Mouse (Mus musculus): ENCODE data around the gene Grsf1. TPM values are rescaled to one million over a fixed set of nuclear protein-coding genes. Genes with fewer than 3 reads are reported as not detected.

Gene Grsf1
- polyA plus RNA-seq, 1 experiment, result 102 TPM

GRCm38 (mm10) chr5:88643491-88643890 is 32.5 kb downstream of the Grsf1 start:
- Histone ChIP-seq H3K4me1 (ENCODE audit: control insufficient read depth, insufficient read depth, low read length) (no peaks in the 10 kb centered on the region), H3K4me3 (ENCODE audit: insufficient read depth, low read length) (no peak overlapping the region), H3K27ac (ENCODE audit: insufficient read depth, low read length) (no peak overlapping the region)
- TF ChIP-seq POLR2A (IDR thresholded peaks at IDR 0.05; ENCODE audit: low read depth, low read length), result no peak
- TF ChIP-seq CTCF (IDR thresholded peaks at IDR 0.05; ENCODE audit: borderline replicate concordance, insufficient read depth, low read length), result no peak

DNA sequence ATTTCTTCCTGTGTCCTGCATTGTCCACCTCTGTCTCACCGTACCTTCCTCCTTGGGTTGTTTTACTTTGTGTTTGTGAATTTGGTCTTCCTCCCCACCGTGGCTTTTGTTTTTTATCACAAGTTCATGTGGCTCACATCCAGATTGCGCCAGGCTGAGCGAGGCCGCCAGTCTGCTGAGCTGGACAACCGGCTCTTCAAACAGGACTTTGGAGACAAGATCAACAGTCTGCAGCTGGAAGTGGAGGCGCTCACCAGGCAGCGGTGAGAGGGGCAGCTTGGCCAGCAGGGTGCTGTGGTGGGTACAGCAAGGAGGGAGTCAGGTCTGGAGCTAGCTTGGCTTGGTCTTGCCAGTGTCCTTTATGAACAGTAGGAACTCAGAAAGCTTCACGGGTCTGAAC is 33.2 kb downstream of the Grsf1 start:
- TF ChIP-seq POLR2A (IDR thresholded peaks at IDR 0.05; ENCODE audit: low read depth, low read length) (no peak), CTCF (IDR thresholded peaks at IDR 0.05; ENCODE audit: borderline replicate concordance, insufficient read depth, low read length) (no peak)
- no peaks in the 10 kb centered on the region for H3K4me1 ChIP-seq (ENCODE audit: control insufficient read depth, insufficient read depth, low read length)
- no peak overlapping the region for H3K4me3 ChIP-seq (ENCODE audit: insufficient read depth, low read length)
- no peak overlapping the region for H3K27ac ChIP-seq (ENCODE audit: insufficient read depth, low read length)

DNA sequence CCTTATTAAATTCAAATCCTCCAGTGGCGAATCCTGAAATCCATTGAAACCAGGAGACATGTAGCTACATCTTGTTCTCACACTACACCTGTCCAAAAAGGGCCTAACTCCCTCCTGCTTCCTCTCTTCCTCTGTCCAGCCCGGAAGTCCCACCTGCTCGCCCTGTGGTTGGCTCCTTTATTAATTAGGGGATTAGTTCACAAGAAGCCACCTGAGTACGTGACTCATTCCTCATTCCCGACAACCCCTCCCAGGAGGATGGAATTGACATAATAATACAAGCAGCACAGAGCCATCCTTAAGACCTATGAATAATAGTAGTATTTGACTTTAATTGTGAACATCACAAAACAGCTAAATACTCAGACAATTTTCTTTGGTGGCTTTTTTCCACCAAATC is 41.9 kb downstream of the Grsf1 start:
- Histone ChIP-seq H3K4me1 (ENCODE audit: control insufficient read depth, insufficient read depth, low read length) (no peaks in the 10 kb centered on the region), H3K4me3 (ENCODE audit: insufficient read depth, low read length) (no peak overlapping the region), H3K27ac (ENCODE audit: insufficient read depth, low read length) (no peak overlapping the region)
- TF ChIP-seq POLR2A (IDR thresholded peaks at IDR 0.05; ENCODE audit: low read depth, low read length) (no peak), CTCF (IDR thresholded peaks at IDR 0.05; ENCODE audit: borderline replicate concordance, insufficient read depth, low read length) (no peak)

DNA sequence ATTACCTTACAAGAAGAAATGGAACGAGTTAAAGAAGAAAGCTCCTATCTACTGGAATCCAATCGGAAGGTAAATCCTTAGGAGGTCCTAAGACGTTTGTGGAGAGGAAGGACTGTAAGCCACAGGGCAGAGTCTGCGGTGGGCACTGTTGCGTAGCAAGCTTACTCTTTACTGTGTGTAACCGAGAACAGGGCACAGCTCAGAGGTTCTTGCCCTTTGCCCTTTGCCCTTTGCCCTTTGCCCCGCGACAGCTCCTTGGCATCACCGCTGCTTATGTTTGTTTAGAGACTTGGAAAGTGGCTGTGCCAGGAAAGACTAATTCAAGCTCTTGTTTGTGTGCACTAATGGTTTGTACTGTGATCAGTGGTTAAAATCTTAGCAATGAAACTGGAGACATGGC is 43.5 kb downstream of the Grsf1 start:
- Histone ChIP-seq H3K4me1 (ENCODE audit: control insufficient read depth, insufficient read depth, low read length) (no peaks in the 10 kb centered on the region), H3K4me3 (ENCODE audit: insufficient read depth, low read length) (no peak overlapping the region), H3K27ac (ENCODE audit: insufficient read depth, low read length) (no peak overlapping the region)
- TF ChIP-seq POLR2A (IDR thresholded peaks at IDR 0.05; ENCODE audit: low read depth, low read length), result no peak

- H3K27ac ChIP-seq (ENCODE audit: insufficient read depth, low read length), result no peak overlapping the region
- H3K4me3 ChIP-seq (ENCODE audit: insufficient read depth, low read length), result no peak overlapping the region
- no peaks in the 10 kb centered on the region for H3K4me1 ChIP-seq (ENCODE audit: control insufficient read depth, insufficient read depth, low read length)
- TF ChIP-seq CTCF (IDR thresholded peaks at IDR 0.05; ENCODE audit: borderline replicate concordance, insufficient read depth, low read length), result no peak
- TF ChIP-seq POLR2A (IDR thresholded peaks at IDR 0.05; ENCODE audit: low read depth, low read length), result no peak
These were observed 44.4 kb downstream of the Grsf1 start for GRCm38 (mm10) chr5:88631545-88631944.

DNA sequence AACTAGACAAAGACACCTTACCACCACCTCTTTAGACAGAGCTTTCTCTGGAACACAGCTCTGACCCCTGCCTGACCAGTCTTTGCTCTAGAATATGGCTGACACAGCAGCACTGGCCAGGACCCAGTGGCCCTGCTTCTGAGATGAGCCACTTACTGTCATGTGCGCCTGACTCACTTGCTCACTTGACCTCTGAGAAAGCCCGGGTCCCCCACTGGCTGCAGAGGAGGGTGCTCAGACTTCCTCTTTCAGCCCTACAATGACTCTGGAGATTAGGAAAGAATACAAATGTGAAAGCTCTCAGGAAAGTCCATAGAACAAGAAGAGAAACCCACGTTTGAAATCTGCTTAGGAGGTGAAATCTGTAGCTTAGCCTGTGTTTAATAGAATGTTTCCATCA is 45.1 kb downstream of the Grsf1 start:
- Histone ChIP-seq H3K4me3 (ENCODE audit: insufficient read depth, low read length) (no peak overlapping the region), H3K4me1 (ENCODE audit: control insufficient read depth, insufficient read depth, low read length) (no peaks in the 10 kb centered on the region), H3K27ac (ENCODE audit: insufficient read depth, low read length) (no peak overlapping the region)
- TF ChIP-seq CTCF (IDR thresholded peaks at IDR 0.05; ENCODE audit: borderline replicate concordance, insufficient read depth, low read length) (no peak), POLR2A (IDR thresholded peaks at IDR 0.05; ENCODE audit: low read depth, low read length) (no peak)

DNA sequence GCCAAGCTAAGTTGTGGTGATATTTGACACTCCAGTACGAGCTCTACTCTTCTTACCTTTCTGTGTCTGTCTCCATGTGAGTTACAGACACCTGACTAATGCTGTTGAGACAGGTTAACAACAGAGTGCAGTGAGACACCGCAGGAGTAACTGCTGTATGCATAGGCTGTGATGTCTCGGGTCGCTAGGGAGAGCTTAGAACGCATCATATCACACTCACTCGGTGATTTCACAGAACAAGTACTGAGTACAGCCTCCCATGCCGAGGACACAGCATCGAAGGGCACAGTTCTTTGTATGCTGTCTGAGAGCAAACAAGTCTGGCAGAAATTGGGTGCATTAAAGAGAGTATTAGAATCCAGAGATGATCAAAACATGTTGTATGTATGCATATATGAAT is 46.0 kb downstream of the Grsf1 start:
- no peak for TF ChIP-seq CTCF (IDR thresholded peaks at IDR 0.05; ENCODE audit: borderline replicate concordance, insufficient read depth, low read length)
- no peak for TF ChIP-seq POLR2A (IDR thresholded peaks at IDR 0.05; ENCODE audit: low read depth, low read length)
- Histone ChIP-seq H3K4me1 (ENCODE audit: control insufficient read depth, insufficient read depth, low read length) (no peaks in the 10 kb centered on the region), H3K27ac (ENCODE audit: insufficient read depth, low read length) (no peak overlapping the region), H3K4me3 (ENCODE audit: insufficient read depth, low read length) (no peak overlapping the region)

DNA sequence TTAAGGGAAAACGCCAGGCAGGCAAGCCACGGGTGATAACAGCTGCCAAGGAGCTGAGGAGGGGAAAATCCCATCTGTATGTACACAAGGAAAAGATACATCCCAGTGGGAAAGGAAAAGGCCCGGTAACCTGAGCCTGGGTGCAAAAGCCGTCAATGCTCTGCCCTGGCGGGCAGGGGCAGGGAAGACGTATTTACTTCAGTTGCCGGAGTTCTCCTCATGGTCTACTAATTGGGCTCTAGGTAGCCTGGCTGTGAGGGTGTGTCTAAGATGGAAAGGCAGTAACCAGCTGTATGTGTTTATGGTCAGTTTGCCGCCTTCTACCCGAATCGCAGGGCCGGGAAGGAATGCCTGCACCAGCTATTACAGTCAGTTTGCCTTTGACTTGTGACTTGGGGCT is 46.8 kb downstream of the Grsf1 start:
- Histone ChIP-seq H3K27ac (ENCODE audit: insufficient read depth, low read length) (no peak overlapping the region), H3K4me3 (ENCODE audit: insufficient read depth, low read length) (no peak overlapping the region), H3K4me1 (ENCODE audit: control insufficient read depth, insufficient read depth, low read length) (no peaks in the 10 kb centered on the region)
- no peak for TF ChIP-seq POLR2A (IDR thresholded peaks at IDR 0.05; ENCODE audit: low read depth, low read length)
- no peak for TF ChIP-seq CTCF (IDR thresholded peaks at IDR 0.05; ENCODE audit: borderline replicate concordance, insufficient read depth, low read length)

DNA sequence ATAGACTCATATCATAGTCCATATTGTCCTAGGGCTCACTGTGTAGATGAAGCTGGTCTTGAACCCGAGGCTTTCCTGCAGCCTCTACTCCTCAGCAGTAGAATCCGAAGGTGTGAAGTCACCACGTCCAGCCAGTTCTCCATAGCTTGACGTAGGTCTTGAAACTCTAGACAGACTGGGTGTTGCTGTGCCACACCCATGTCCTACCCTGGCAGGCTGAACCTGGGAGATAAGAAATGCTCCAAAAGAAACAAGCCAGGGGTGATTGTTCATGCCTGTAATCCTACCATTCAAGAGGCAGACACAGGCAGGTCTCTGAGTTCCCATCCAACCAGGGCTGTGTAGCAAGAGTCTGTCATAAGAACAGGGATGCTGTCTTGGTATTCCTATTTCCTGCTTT is 48.4 kb downstream of the Grsf1 start:
- Histone ChIP-seq H3K4me1 (ENCODE audit: control insufficient read depth, insufficient read depth, low read length) (no peaks in the 10 kb centered on the region), H3K27ac (ENCODE audit: insufficient read depth, low read length) (no peak overlapping the region), H3K4me3 (ENCODE audit: insufficient read depth, low read length) (no peak overlapping the region)
- TF ChIP-seq POLR2A (IDR thresholded peaks at IDR 0.05; ENCODE audit: low read depth, low read length) (no peak), CTCF (IDR thresholded peaks at IDR 0.05; ENCODE audit: borderline replicate concordance, insufficient read depth, low read length) (no peak)

- no peak for TF ChIP-seq POLR2A (IDR thresholded peaks at IDR 0.05; ENCODE audit: low read depth, low read length)
- no peak for TF ChIP-seq CTCF (IDR thresholded peaks at IDR 0.05; ENCODE audit: borderline replicate concordance, insufficient read depth, low read length)
- Histone ChIP-seq H3K4me1 (ENCODE audit: control insufficient read depth, insufficient read depth, low read length) (no peaks in the 10 kb centered on the region), H3K27ac (ENCODE audit: insufficient read depth, low read length) (no peak overlapping the region), H3K4me3 (ENCODE audit: insufficient read depth, low read length) (no peak overlapping the region)
These were observed 59.0 kb downstream of the Grsf1 start for GRCm38 (mm10) chr5:88616988-88617387.

GRCm38 (mm10) chr5:88614129-88614528 is 61.8 kb downstream of the Grsf1 start:
- no peak overlapping the region for H3K4me3 ChIP-seq (ENCODE audit: insufficient read depth, low read length)
- no peak for TF ChIP-seq CTCF (IDR thresholded peaks at IDR 0.05; ENCODE audit: borderline replicate concordance, insufficient read depth, low read length)
- TF ChIP-seq POLR2A (IDR thresholded peaks at IDR 0.05; ENCODE audit: low read depth, low read length), result no peak
- H3K4me1 ChIP-seq (ENCODE audit: control insufficient read depth, insufficient read depth, low read length), result no peaks in the 10 kb centered on the region
- no peak overlapping the region for H3K27ac ChIP-seq (ENCODE audit: insufficient read depth, low read length)

Other genes with a start within 250 kb of the Grsf1 start
- gene Ambn, start 220.2 kb downstream of the Grsf1 start, polyA plus RNA-seq (2011; ENCODE audit: insufficient read length, low read depth, missing spikeins), result not detected in 2 replicates
- not detected in 2 replicates for gene Enam, start 188.2 kb downstream of the Grsf1 start, polyA plus RNA-seq (2011; ENCODE audit: insufficient read length, low read depth, missing spikeins)
- gene Jchain, start 148.3 kb downstream of the Grsf1 start, polyA plus RNA-seq (2011; ENCODE audit: insufficient read length, low read depth, missing spikeins), result not detected in 2 replicates
- gene Utp3, start 121.7 kb downstream of the Grsf1 start, polyA plus RNA-seq (2011; ENCODE audit: insufficient read length, low read depth, missing spikeins), result 53.0 and 55.2 TPM in 2 replicates
- gene Rufy3, start 111.1 kb downstream of the Grsf1 start, polyA plus RNA-seq (2011; ENCODE audit: insufficient read length, low read depth, missing spikeins), result 9.4 and 11.3 TPM in 2 replicates
- 37.3 and 42.1 TPM in 2 replicates for gene Mob1b, start 44.7 kb upstream of the Grsf1 start, polyA plus RNA-seq (2011; ENCODE audit: insufficient read length, low read depth, missing spikeins)
- 19.4 and 21.6 TPM in 2 replicates for gene Dck, start 88.8 kb upstream of the Grsf1 start, polyA plus RNA-seq (2011; ENCODE audit: insufficient read length, low read depth, missing spikeins)
- 6.2 and 6.6 TPM in 2 replicates for gene Slc4a4, start 210.6 kb upstream of the Grsf1 start, polyA plus RNA-seq (2011; ENCODE audit: insufficient read length, low read depth, missing spikeins)